Mouse (Mus musculus): ENCODE data around the gene Fgfr3. TPM values are rescaled to one million over a fixed set of nuclear protein-coding genes. Genes with fewer than 3 reads are reported as not detected.

Gene Fgfr3
- total RNA-seq, 2 experiments from 2014 or later = 3.5 to 5.7 TPM

- no peak for DNase-seq (ENCODE audit: low spot score)
Observed at GRCm38 (mm10) chr5:33726891-33727290, 5.4 kb downstream of the Fgfr3 start.

- DNase-seq (ENCODE audit: low spot score) = no peak
Observed at GRCm38 (mm10) chr5:33728841-33729240, 7.4 kb downstream of the Fgfr3 start.

GRCm38 (mm10) chr5:33730516-33730915, 9.0 kb downstream of the Fgfr3 start:
- no peak for DNase-seq (ENCODE audit: low spot score)

- no peak for DNase-seq (ENCODE audit: low spot score)
Observed at GRCm38 (mm10) chr5:33731051-33731450, 9.6 kb downstream of the Fgfr3 start.

- DNase-seq (ENCODE audit: low spot score) = no peak
Observed at GRCm38 (mm10) chr5:33733837-33734236, 12.4 kb downstream of the Fgfr3 start.

GRCm38 (mm10) chr5:33735412-33736092, 14.1 kb downstream of the Fgfr3 start:
- no peak for DNase-seq (ENCODE audit: low spot score)

GRCm38 (mm10) chr5:33736230-33736629, 14.8 kb downstream of the Fgfr3 start:
- DNase-seq (ENCODE audit: low spot score) = no peak

GRCm38 (mm10) chr5:33737903-33738321, 16.4 kb downstream of the Fgfr3 start:
- DNase-seq (ENCODE audit: low spot score) = peak; percentile 63

- DNase-seq (ENCODE audit: low spot score) = no peak
Observed at GRCm38 (mm10) chr5:33738341-33738740, 16.9 kb downstream of the Fgfr3 start.

- no peak for DNase-seq (ENCODE audit: low spot score)
Observed at GRCm38 (mm10) chr5:33740548-33740947, 19.1 kb downstream of the Fgfr3 start.

- DNase-seq (ENCODE audit: low spot score) = no peak
Observed at GRCm38 (mm10) chr5:33743481-33743880, 22.0 kb downstream of the Fgfr3 start.

GRCm38 (mm10) chr5:33777195-33777594, 55.7 kb downstream of the Fgfr3 start:
- no peak for DNase-seq (ENCODE audit: low spot score)

GRCm38 (mm10) chr5:33781964-33782344, 60.5 kb downstream of the Fgfr3 start:
- no peak for DNase-seq (ENCODE audit: low spot score)

GRCm38 (mm10) chr5:33782345-33782998, 61.0 kb downstream of the Fgfr3 start, which contains the start of gene Letm1:
Letm1 (minus strand) TSS chr5:33782817.
- DNase-seq (ENCODE audit: low spot score) = peak; percentile 95

- DNase-seq (ENCODE audit: low spot score) = no peak
Observed at GRCm38 (mm10) chr5:33782999-33783390, 61.5 kb downstream of the Fgfr3 start.

Other genes starting within 250 kb of the Fgfr3 start
- gene Fam53a, start 92.0 kb upstream of the Fgfr3 start, total RNA-seq (2021) = 10 to 100 TPM; 57.4 to 66.2 TPM
- gene Gm9903, start 91.7 kb upstream of the Fgfr3 start, total RNA-seq (2021) = under 1 TPM; 0.34 to 0.38 TPM
- 1 to 10 TPM; 5.7 to 8.1 TPM for gene Slbp, start 69.1 kb upstream of the Fgfr3 start, total RNA-seq (2021)
- gene Tacc3, start 63.5 kb upstream of the Fgfr3 start, total RNA-seq (2021) = 1 to 10 TPM; 1.3 to 1.7 TPM
- 1 to 10 TPM; 8.4 TPM for gene Tmem129, start 63.3 kb upstream of the Fgfr3 start, total RNA-seq (2021)
- 10 to 100 TPM; 71.4 to 74.5 TPM for gene Letm1, start 61.1 kb downstream of the Fgfr3 start, total RNA-seq (2021)
- gene Nsd2, start 99.1 kb downstream of the Fgfr3 start, total RNA-seq (2021) = 10 to 100 TPM in 1 of 2 experiments, 1 to 10 TPM in 1; 8.4 to 11.2 TPM
- 1 to 10 TPM; 6.7 to 7.1 TPM for gene Nelfa, start 214.7 kb downstream of the Fgfr3 start, total RNA-seq (2021)

Data from gastrocnemius, adult 18-20 months (tissue).